Mouse (Mus musculus) megakaryocyte, embryonic 14.5 days (primary cell): Measurements from ENCODE around the gene Myoz2. TPM values are rescaled to one million over a fixed set of nuclear protein-coding genes. Genes with fewer than 3 reads are reported as not detected.
A peak's percentile ranks its signal among the peaks of the same experiment; 100 is the strongest.

Experiments used
- H3K27me3 ChIP-seq: replicated peaks from 2 replicates; pipeline ENCODE3; 2012; ENCODE audit warnings: inconsistent platforms
- H3K36me3 ChIP-seq: replicated peaks from 2 replicates; pipeline ENCODE3; 2012; ENCODE audit warnings: low read length, inconsistent platforms, mixed read lengths
- H3K4me1 ChIP-seq: 2 replicates; pipeline ENCODE4 v1.6.1; 2012; ENCODE audit warnings: inconsistent platforms
- H3K4me3 ChIP-seq: replicated peaks from 2 replicates; pipeline ENCODE3; 2012; ENCODE audit warnings: moderate library complexity, mild to moderate bottlenecking, inconsistent platforms
- H3K9me3 ChIP-seq: 2 replicates; pipeline ENCODE4 v1.6.1; 2012; ENCODE audit warnings: inconsistent platforms
- FLI1 ChIP-seq: IDR thresholded peaks from 2 replicates; pipeline ENCODE4 v1.6.1; 2012; ENCODE audit warnings: low read length, inconsistent platforms, mixed read lengths
- GATA1 ChIP-seq: IDR thresholded peaks from 3 replicates; pipeline ENCODE4 v1.6.1; 2012; ENCODE audit warnings: mixed read lengths, low read length, inconsistent platforms, borderline replicate concordance
- polyA plus RNA-seq: library from polyadenylated mRNA; stranded (reverse); fragments of >175 nt; gene quantifications from 2 replicates; pipeline ENCODE4 v1.2.3, GENCODE M21; 2012; ENCODE audit warnings: low replicate concordance; ENCODE audit not compliant: insufficient read depth

Gene Myoz2
- polyA plus RNA-seq, 1 experiment, result not detected

DNA sequence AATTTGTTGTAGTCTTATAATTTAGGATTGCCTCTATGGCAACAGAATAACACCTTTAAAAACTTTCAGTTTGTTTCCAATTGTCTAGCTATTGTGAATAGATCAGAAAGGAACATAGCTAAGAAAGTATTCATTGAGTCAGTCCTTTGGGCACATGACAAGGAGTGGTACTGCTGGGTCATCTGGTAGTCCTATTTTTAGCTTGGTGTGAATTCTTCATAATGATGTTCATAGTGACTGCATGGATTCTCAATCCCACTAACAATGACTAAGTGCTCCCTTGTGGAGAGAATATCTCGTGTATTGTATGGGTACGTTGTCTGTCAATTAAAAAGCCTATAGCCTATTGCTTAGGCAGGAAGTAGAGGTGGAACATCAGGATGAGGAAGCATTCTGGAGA lies 16.0 kb downstream of the Myoz2 start:
- no peak for TF ChIP-seq FLI1
- no peak for TF ChIP-seq GATA1
- no peaks in the 10 kb centered on the region for H3K9me3 ChIP-seq
- H3K36me3 ChIP-seq, result no peaks in the 10 kb centered on the region
- H3K4me3 ChIP-seq, result no peak overlapping the region
- peaks cover 7% of the 10 kb centered on the region; the same call in 1 of the 2 replicates for H3K4me1 ChIP-seq
- no peaks in the 10 kb centered on the region for H3K27me3 ChIP-seq

DNA sequence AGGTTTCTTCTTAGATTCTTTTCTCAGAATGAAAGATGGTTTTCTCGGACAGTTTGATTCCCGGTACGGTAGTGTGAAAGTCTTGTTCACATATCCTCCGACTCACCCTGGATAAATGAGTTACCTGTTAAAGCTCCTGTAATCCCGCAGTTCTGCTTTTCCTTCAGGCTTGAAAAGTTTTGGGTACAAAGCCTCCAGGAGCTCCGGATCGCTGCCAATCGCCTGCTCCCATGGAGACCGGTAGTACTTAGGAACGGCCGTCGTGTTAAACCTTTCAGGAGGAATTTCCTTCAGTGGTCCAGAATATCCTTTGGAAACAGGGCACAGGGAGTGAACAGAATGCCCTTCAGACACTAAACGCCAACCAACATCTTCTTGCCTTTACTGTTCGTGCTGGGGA lies 21.3 kb downstream of the Myoz2 start:
- no peaks in the 10 kb centered on the region for H3K4me1 ChIP-seq
- TF ChIP-seq FLI1, result no peak
- no peak for TF ChIP-seq GATA1

DNA sequence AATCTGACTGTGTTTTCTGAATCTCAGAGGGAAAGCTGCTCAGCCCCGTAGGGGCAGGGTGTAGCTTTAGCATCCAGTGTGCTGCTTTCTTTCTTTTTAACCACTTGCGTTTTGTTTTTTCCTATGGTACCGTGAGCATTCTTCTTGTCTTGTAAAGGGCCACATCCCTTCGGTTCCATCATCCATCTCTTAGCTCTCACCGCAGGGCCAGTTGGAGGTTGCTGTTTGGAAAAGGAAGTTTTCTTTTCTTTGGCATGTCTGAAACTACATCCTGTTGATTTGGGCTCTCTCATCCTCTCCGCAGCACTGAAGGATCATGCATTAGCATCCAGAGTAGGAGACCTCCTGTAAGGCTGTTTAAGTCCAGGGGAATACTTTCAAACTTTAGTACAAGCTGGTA lies 25.4 kb downstream of the Myoz2 start:
- Histone ChIP-seq H3K4me1 (no peaks in the 10 kb centered on the region), H3K36me3 (no peaks in the 10 kb centered on the region), H3K4me3 (no peak overlapping the region), H3K27me3 (no peaks in the 10 kb centered on the region), H3K9me3 (no peaks in the 10 kb centered on the region)
- TF ChIP-seq GATA1 (no peak), FLI1 (no peak)

More for the DNA sequence above, 21.3 kb downstream of the Myoz2 start:
- Histone ChIP-seq H3K36me3 (no peaks in the 10 kb centered on the region), H3K9me3 (no peaks in the 10 kb centered on the region), H3K4me3 (no peak overlapping the region), H3K27me3 (no peaks in the 10 kb centered on the region)

DNA sequence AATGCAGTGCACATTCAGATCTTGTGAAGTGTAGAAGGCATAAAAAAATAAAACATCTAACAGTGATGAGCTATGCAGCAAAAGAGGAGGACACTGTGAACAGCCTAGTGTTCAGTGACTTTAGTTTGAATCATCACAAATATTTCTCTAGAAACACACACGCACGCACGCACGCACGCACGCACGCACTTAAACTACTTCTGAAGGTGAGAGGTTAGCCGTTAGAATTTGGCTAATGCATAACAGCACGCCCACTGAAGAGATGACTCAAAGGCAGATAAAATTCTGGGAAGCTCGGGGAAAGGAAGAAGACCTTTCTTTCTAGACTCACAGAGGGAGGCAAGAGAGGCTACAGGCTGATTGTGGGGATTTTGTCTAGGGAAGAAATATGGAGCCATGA lies 27.4 kb downstream of the Myoz2 start:
- H3K27me3 ChIP-seq, result no peaks in the 10 kb centered on the region
- no peaks in the 10 kb centered on the region for H3K9me3 ChIP-seq
- H3K4me1 ChIP-seq, result no peaks in the 10 kb centered on the region
- TF ChIP-seq GATA1, result no peak
- TF ChIP-seq FLI1, result no peak
- H3K4me3 ChIP-seq, result no peak overlapping the region
- no peaks in the 10 kb centered on the region for H3K36me3 ChIP-seq

DNA sequence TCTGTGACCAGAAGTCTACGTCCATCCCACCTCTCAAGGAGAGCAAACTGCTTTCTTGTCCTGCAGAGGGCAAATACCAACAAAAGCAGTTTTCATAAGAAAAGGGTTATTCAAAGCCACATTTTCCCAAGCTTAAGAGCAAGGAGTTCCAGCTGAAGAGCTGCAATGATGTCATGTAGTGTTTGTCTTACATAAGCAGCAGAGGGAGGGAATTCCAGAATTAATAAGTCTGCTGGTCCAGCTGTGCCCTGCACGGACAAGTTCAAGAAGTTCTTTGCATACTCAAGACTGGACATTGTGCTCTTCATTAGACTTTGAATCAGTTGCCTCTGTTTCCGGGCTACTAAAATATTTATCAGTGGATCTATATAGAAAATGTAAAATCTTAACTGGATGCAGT lies 33.8 kb downstream of the Myoz2 start:
- peaks cover 2% of the 10 kb centered on the region for H3K27me3 ChIP-seq
- no peaks in the 10 kb centered on the region for H3K9me3 ChIP-seq
- H3K4me3 ChIP-seq, result no peak overlapping the region
- TF ChIP-seq GATA1, result no peak
- no peak for TF ChIP-seq FLI1
- no peaks in the 10 kb centered on the region for H3K36me3 ChIP-seq
- H3K4me1 ChIP-seq, result no peaks in the 10 kb centered on the region

DNA sequence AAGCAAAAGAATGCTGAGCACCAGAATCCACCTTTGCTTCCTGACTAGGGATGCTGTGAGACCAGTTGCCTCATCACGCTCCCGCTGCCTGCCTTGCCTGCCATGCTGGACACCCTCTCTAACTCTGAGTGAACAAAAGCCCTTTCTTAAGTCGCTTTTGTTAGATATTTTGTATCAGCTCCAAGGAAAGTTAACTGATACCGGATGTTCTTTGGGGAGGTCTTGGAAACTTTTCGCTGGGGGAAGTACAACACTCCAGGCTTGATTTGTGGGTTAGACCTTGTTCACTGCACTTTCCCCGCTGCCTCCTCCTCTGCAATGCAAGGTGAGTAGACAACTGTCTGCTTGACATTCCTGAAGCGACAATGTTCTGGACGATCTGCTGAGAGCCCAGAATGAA lies 36.3 kb downstream of the Myoz2 start:
- no peaks in the 10 kb centered on the region for H3K4me1 ChIP-seq
- H3K9me3 ChIP-seq, result peaks cover 5% of the 10 kb centered on the region
- H3K4me3 ChIP-seq, result no peak overlapping the region
- no peaks in the 10 kb centered on the region for H3K36me3 ChIP-seq
- peaks cover 2% of the 10 kb centered on the region for H3K27me3 ChIP-seq
- TF ChIP-seq GATA1 (no peak), FLI1 (no peak)

DNA sequence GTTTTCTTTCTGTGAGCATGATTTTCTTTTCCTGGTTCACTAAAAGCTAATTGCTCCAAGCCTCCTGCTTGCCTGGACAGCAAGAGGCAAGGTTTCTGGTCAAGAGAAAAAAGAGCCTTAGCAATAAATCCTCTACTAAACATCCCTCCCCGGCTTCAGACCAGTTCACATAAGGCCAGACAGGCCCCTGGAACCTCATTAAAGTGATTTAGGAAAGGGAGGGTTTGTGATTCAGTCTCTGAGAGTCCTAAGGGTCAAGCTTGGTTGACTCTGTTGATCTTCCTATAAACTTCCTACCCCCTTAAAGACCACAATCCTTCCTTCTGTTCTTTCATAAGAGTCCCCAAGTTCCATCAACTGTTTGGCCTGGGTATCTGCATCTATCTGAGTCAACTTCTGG lies 37.8 kb downstream of the Myoz2 start:
- H3K36me3 ChIP-seq, result no peaks in the 10 kb centered on the region
- H3K4me3 ChIP-seq, result no peak overlapping the region
- no peaks in the 10 kb centered on the region for H3K4me1 ChIP-seq
- H3K27me3 ChIP-seq, result peaks cover 2% of the 10 kb centered on the region
- peaks cover 5% of the 10 kb centered on the region for H3K9me3 ChIP-seq
- TF ChIP-seq GATA1 (no peak), FLI1 (no peak)

DNA sequence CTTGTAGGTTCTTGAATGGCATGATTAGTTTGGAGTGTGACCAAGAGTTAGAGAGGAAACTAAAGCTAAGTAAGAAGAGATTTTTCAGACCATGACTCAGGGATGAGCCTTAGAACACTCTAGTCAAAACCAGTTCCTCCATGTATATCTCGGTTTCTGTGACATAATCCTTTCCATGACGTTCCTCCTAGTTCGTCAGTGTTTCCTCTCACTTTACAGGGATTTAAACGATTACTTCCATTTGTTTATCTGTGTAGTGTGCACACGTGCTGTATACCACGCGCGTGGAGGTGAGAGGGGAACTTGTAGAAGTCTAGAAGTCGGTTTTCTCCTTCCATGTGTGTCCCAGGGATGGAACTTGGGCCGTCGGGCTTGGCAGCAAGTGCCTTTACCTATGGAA lies 47.9 kb downstream of the Myoz2 start:
- peaks cover 13% of the 10 kb centered on the region for H3K27me3 ChIP-seq
- no peaks in the 10 kb centered on the region for H3K9me3 ChIP-seq
- H3K36me3 ChIP-seq, result no peaks in the 10 kb centered on the region
- H3K4me1 ChIP-seq, result peaks cover 15% of the 10 kb centered on the region
- H3K4me3 ChIP-seq, result no peak overlapping the region
- no peak for TF ChIP-seq FLI1
- no peak for TF ChIP-seq GATA1

DNA sequence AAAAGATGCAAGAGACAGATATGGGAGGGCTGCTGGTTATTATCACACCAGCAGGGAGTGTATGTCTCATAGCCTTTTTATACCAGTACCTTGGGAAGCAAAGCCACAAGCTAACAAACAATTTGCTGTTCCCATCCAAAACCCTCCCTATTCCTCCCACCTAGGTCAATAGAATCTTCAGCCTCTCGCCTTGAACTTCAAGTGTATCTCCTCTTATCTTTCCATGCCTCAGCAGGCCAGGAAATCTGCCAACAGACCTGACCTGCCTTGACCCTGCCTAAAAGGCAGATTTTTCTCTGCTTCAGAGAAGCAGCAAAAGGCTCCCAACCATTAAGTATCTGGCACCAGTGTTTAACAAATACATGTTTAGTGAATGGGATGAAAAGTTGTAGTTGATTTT lies 48.4 kb downstream of the Myoz2 start:
- Histone ChIP-seq H3K36me3 (no peaks in the 10 kb centered on the region), H3K27me3 (peaks cover 13% of the 10 kb centered on the region), H3K4me3 (no peak overlapping the region), H3K4me1 (peaks cover 15% of the 10 kb centered on the region), H3K9me3 (no peaks in the 10 kb centered on the region)
- TF ChIP-seq GATA1 (no peak), FLI1 (no peak)

DNA sequence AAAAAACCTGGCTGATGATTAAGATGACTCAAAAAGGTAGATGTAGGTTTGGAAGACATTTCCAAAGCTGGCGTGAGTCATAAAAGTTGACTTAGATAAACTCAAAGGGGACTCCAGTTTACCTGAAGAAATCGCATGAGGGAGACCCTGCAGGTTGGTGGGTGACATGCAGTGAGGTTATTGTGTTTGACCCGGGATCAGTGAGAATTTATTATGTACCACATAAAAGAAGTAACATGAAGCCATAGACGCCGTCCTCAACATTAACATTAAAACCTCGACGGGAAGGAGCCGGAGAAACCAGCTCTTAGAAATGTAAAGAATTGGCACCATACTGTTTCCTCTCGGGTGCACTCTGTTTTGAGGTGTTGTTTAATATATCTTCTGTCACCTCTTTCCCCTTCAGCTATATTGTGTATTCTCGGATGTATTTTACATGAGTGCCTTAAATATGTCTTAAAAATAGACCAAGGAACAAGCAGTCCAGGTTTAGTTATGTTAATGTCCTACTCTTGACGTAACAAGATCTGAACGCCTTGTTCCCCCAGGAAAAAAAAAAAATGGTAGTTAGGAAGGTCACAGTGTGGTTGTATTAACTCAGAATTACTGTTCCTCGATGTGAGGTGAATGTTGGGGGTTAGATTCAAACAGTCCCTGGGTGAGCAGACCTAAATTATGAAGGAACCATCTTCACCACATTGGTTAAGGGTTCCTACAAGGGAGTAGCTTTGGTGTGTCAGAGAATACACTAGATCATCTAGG lies 49.5 kb downstream of the Myoz2 start:
- Histone ChIP-seq H3K36me3 (no peaks in the 10 kb centered on the region), H3K4me1 (peaks cover 15% of the 10 kb centered on the region), H3K4me3 (peak overlapping the region; percentile 98), H3K27me3 (peaks cover 13% of the 10 kb centered on the region), H3K9me3 (no peaks in the 10 kb centered on the region)
- TF ChIP-seq GATA1 (no peak), FLI1 (no peak)
